Mouse (Mus musculus) testis, adult 2 months (tissue): Measurements from ENCODE around the gene Gm20873. TPM values are rescaled to one million over a fixed set of nuclear protein-coding genes. Genes with fewer than 3 reads are reported as not detected.
"Not testable (repeated sequence)": the region's sequence is repeated elsewhere in the genome, so short reads cannot be mapped to it uniquely, and the experiment has no call there.

Experiments used
- H3K27ac ChIP-seq: fragments of 200-500 bp; 2 replicates; pipeline ENCODE4 v1.5.1; 2012; ENCODE audit warnings: low read depth, low read length; ENCODE audit not compliant: control insufficient read depth, insufficient read depth
- H3K27me3 ChIP-seq: fragments of 200-500 bp; 2 replicates; pipeline ENCODE4 v1.6.1; 2012; ENCODE audit warnings: mild to moderate bottlenecking, low read length, moderate library complexity; ENCODE audit not compliant: control insufficient read depth, insufficient read depth
- H3K36me3 ChIP-seq: fragments of 200-500 bp; 2 replicates; pipeline ENCODE4 v1.6.1; 2012; ENCODE audit warnings: mild to moderate bottlenecking, low read length; ENCODE audit not compliant: control insufficient read depth, insufficient read depth
- H3K4me1 ChIP-seq: fragments of 200-500 bp; 2 replicates; pipeline ENCODE4 v1.6.1; 2012; ENCODE audit warnings: low read length; ENCODE audit not compliant: control insufficient read depth, insufficient read depth
- H3K4me3 ChIP-seq: fragments of 200-500 bp; 2 replicates; pipeline ENCODE4 v1.5.1; 2012; ENCODE audit warnings: low read depth, mild to moderate bottlenecking, low read length, moderate library complexity, mixed read lengths; ENCODE audit not compliant: control insufficient read depth
- polyA plus RNA-seq: library from polyadenylated mRNA; depleted of rRNA; stranded (reverse); fragments of >200 nt; gene quantifications from 2 replicates; pipeline ENCODE4 v1.2.3, GENCODE M21; 2012; rRNA removed

Gm20873 gene
- polyA plus RNA-seq = 1.3 and 2.1 TPM in 2 replicates

DNA sequence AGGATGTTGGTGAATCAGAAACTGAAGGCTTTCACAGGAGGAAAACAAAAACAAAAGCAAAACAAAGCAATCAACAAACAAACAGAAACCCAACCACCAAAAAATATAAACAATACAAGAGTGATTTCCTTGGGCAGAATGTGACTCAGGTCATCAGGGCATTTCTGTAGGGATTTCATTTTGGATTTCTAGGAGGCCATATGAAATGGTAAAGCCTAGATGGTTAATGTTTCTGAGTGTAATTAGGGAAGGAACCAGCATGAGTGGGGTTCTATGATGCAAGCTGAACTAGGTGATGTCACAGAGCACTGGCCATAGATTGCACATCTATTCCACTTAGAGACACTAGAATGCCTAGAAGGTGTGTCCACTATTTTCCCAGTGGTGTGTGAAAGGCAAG is at the start of gene Gm20873:
Gene Gm20873 (plus strand): TSS at position 301 of the 400 bp plus-strand sequence.
- not testable (repeated sequence) for H3K4me3 ChIP-seq, H3K4me1 ChIP-seq, H3K27me3 ChIP-seq, H3K36me3 ChIP-seq, H3K27ac ChIP-seq

DNA sequence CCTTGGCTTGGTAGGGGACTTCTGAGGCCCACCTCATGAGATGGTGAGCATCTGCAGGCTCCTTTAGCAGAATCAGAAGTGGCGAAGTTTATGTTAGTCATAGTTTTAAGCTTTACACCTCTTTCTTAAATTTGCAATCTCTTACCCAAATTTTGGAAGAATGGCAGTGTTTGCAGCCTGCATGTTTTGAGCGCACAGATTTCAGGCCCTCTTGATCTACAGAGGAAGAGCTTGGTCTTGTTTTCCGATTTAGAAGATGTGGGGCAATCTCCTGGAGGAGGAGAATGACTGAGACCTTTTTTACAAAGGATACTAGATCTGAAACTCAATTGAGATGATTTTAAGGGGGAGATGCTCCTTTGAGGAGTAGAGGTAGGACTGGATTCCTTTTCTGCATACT is 29.0 kb upstream of the Gm20873 start, which contains the start of gene Gm21746:
Gene Gm21746 (minus strand): TSS at position 101 of the 400 bp plus-strand sequence.
- H3K27ac ChIP-seq, H3K36me3 ChIP-seq, H3K4me1 ChIP-seq, H3K4me3 ChIP-seq, H3K27me3 ChIP-seq: not testable (repeated sequence)

Other genes starting within 250 kb of the Gm20873 start
- not detected in 2 replicates for gene Gm21746, start 29.1 kb upstream of the Gm20873 start, polyA plus RNA-seq